Mouse (Mus musculus) urinary bladder, postnatal 36 days (tissue): ENCODE results near the gene Pros1.

ENCODE experiments used
- DNase-seq, 2 experiments: peaks; one replicate each; pipeline ENCODE4 v3.0.0; 2022; ENCODE audit warnings: low spot score in 2 of 2, mixed read lengths in 1 of 2

Pros1 gene

GRCm38 (mm10) chr16:62854191-62855068 is at the start of gene Pros1:
TSS of gene Pros1 (plus strand) at chr16:62854307.
- peak; percentile 46 to 59 for DNase-seq

- no peak for DNase-seq
These were observed 49.5 kb upstream of the Pros1 start for GRCm38 (mm10) chr16:62804621-62805020.

GRCm38 (mm10) chr16:62807249-62807979 is 46.7 kb upstream of the Pros1 start:
- no peak for DNase-seq

DNA sequence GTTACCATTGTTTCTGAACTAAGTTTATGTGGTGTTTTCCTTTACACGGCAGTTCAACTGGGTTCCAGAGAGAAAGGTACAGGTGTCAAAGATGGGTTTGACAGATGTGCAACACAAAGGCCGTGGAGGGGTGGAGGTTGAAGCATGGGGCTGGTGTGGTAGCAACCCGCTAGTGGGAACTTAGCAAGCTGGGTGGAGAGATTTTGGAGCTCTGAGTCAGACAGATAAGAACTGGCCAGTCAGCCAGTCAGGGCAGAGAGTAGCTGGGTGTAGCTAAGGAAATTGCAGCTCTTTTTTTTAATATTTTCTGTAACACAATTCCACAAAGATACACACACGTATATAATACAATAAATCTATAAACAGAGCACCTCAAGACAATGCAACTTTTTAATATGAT is 43.3 kb upstream of the Pros1 start:
- DNase-seq: no peak

GRCm38 (mm10) chr16:62813790-62814189 is 40.3 kb upstream of the Pros1 start:
- DNase-seq: no peak

- DNase-seq: peak; percentile 49 to 51
These were observed 39.6 kb upstream of the Pros1 start, which contains the start of gene Stx19 for GRCm38 (mm10) chr16:62814491-62814890. TSS of gene Stx19 (plus strand) at chr16:62814676.

DNA sequence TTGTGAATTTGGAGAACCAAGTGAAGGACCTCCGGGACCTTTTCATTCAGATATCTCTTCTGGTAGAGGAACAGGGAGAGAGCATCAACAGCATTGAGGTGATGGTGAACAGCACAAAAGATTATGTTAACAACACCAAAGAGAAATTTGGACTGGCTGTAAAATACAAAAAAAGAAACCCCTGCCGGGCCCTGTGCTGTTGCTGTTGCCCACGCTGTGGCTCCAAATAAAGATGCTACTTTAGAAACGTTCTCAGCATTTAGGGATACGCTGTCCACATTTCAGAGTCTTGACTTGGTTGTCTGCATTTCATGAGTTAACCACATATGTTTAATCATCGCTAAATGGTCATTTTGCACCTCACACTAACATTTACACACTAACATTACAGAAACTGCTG is 31.6 kb upstream of the Pros1 start:
- DNase-seq: no peak

DNA sequence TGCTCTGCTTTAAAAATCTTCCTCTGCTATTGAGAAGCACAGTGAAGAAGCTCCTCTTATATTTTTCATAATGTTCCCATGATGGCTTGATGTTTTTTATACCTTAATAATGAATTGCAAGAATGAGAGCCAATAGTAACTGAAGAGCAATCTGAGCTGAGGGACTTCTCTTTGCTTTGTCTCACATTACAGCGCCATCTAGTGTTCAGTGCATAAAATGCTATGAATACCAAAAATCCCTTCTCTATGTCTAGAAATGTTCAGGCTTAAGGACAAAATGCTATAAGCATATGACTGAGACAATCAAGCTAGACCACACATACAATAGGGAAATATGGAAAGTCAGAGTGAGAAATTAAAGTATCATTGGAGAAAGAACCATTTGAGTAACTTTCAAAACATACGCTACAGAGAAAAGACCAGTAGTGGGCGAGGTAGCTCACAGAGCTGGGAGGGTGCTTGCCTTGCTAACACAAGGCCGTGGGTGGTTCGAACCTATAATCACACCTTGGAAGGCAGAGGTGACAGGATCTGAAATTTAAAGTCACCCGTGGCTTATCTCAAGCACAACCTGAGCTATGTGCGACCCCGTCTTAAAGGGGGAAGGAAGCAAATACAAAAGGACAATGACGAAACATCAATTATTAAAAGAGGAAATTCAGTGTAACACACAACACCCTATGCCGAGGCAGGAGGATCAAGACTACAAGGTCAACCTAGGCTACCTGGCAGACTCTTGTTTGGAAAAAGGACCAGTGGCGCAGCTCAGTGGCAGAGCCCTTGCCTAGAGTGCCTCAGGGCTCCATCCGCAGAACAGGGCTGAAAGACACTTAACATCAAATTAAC is 27.7 kb upstream of the Pros1 start:
- no peak for DNase-seq

- DNase-seq: no peak
These were observed 22.1 kb upstream of the Pros1 start for GRCm38 (mm10) chr16:62832027-62832426.

- DNase-seq: peak in 1 of 2 experiments; percentile 8
These were observed 21.6 kb upstream of the Pros1 start for GRCm38 (mm10) chr16:62832481-62832880.

GRCm38 (mm10) chr16:62834016-62834735 is 19.9 kb upstream of the Pros1 start:
- no peak for DNase-seq

GRCm38 (mm10) chr16:62845341-62845740 is 8.8 kb upstream of the Pros1 start:
- no peak for DNase-seq

DNA sequence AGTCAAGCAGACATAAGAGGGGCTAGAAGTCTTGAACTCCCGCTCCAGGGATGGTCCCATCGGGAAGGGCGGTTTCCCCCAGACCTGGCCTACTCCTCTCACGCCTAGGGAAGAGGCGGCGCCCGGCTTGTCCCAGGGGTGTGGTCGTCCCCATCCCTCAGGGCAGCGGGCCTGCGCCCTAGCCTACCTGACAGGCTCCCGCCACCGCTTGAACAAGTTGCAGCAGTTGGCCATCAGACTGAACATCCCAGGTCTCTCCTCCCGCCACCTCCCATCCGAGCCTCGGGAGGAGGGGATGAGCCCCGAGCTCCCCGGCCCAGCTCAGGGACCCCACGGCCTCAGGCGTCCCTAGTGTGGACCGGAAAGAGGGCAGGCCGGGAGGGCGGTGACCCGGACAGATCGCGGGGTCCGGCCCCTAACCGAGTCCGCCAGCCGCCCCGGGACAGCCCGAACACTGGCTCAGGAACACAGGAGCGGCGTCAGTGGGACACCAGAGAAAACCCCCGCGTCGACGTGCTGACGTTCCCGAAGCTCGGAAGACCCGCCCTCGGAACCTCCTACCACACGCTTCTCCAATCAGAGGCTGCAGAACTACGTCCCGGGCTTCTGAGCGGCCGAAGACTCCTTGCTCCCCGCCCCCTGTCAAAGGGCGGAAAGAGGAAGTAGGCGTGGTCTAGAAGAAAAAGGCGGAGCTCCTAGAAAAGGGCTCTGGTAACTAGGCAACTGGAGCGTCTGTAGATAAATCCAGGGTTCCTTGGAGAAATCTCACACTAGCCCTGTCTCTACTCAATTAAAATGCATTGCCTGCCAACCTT is 7.4 kb upstream of the Pros1 start, which contains the start of gene Arl13b:
Gene Arl13b, minus strand, starts transcription at position 543 of the 815 bp plus-strand sequence.
- DNase-seq: peak; percentile 86 to 93

DNA sequence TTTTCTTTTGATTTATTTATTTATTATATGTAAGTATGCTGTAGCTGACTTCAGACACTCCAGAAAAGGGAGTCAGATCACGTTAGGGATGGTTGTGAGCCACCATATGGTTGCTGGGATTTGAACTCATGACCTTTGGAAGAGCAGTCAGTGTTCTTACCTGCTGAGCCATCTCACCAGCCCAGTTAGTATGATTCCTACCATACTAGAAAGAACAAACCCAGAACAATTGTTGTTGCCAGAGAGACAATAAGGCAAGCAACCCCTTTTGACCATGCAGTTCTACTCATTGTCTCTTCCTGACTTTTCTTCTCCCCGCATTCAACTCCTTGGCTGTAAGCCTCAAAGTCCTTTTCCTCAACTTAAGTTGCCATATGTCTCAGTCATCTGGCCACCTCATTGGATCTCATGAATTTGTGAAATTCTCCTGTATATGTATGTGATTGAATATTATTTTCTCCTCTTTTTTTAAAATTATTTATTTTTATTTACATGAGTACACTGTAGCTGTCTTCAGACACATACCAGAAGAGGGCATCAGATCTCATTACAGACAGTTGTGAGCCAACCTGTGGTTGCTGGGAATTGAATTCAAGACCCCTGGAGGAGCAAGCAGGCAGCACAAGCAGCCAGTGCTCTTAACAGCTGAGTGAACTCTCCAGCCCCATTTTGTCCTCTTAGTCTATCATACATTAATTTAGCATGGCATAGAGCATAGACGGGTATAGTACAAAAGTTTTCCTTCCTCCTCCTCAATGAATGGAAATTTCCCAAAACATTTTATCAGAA is 1.4 kb upstream of the Pros1 start:
- DNase-seq: no peak

GRCm38 (mm10) chr16:62853611-62854126 is 438 bp upstream of the Pros1 start:
- no peak for DNase-seq

DNA sequence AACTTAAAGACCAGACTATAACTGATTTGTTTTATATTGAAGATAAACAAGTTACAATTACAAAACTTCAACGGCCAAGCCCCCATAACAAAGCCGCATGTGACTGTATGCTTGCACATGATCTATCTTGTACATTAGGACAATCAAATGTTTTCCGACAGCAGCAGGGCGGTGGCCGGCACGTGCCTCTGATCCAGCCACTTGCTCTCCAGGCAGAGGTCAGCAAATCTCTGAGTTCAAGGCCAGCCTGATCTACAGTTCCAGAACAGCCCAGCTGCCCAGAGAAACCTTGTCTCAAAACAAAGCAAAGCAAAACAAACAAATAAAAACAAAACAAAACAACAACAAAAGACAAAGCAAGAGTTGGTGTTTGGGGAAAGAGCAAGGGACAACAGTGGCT is 1.3 kb downstream of the Pros1 start:
- DNase-seq: no peak

DNA sequence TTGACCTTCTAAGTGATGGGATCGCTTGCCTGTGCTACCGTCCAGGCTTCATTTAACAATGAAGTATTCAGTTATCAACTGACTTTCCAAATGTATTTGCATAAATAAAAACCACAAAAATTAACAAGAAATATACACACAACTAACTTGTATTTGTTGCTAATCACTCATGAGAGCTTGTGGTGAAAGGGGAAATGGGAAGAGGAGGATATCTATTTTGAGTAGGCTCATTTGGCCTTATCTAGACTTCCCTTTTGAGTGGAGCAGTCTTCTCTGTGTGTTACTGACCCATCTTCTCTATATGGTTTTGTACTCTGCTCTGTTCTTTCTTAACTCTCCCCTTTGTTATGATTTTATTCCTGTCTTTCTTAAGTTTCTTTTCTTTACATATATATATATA is 2.2 kb downstream of the Pros1 start:
- DNase-seq: no peak

DNA sequence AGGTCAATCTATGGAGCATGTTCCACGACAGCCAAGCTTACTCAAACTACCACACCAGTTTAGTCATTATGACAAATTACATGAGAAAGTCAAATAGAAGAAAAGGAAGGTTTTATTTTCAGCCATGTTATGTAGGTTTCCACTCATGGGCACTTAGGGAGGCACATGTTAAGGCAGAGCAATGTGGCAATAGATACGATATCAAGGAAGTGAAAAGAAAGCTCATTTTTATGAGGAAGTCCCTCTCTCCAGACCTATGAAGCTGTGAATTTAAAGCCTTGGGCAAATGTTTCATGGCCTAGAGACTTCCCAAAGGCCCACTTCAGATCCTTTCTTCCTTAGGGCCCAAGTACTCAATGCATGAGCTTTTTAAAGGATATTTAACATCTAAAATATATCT is 3.4 kb downstream of the Pros1 start:
- no peak for DNase-seq

- DNase-seq: no peak
These were observed 3.9 kb downstream of the Pros1 start for GRCm38 (mm10) chr16:62858018-62858417.
